Mouse (Mus musculus): ENCODE data around the gene Slc25a1. TPM values are rescaled to one million over a fixed set of nuclear protein-coding genes. Genes with fewer than 3 reads are reported as not detected.

The Slc25a1 gene
- polyA plus RNA-seq, 1 experiment from 2014 or later = 93.4 TPM

DNA sequence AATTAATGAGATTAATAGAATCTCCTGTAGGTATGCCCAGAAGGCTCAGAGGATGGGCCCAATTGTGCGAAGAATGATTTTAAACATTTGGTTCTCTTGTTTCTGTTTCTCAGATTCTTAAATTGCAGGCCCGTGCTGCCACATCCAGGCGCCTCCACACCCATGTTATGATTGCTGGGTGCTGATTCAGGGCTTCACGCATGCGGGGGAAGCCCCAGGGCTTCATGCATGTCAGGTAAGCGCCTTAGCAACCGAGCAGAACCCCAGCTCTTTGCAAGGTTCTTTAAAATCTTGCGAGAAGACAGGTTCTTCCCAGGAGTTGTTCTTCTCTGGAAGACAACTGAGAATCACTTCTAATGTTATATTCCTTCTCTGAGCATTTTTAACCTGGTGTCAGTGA lies 15.4 kb upstream of the Slc25a1 start:
- Histone ChIP-seq H3K9me3 (ENCODE audit: control insufficient read depth, low read depth, low read length) (no peaks in the 10 kb centered on the region), H3K4me2 (replicated peaks; ENCODE audit: low read depth, low read length) (no peak overlapping the region), H3K9ac (replicated peaks; ENCODE audit: low read depth, low read length) (no peak overlapping the region), H3K4me3 (ENCODE audit: low read depth, low read length) (no peak overlapping the region), H3K36me3 (ENCODE audit: control insufficient read depth, insufficient read depth, low read length) (no peaks in the 10 kb centered on the region), H3K27me3 (ENCODE audit: control insufficient read depth, insufficient read depth, low read length) (no peaks in the 10 kb centered on the region), H3K4me1 (ENCODE audit: control insufficient read depth, insufficient read depth, low read length) (no peaks in the 10 kb centered on the region), H3K27ac (ENCODE audit: low read length) (no peak overlapping the region)
- ATAC-seq (ENCODE audit: insufficient number of reproducible peaks, insufficient read depth, low FRiP score, low read depth) = no peak
- 55% methylated on average over 8 of the region's 8 CpGs for WGBS

DNA sequence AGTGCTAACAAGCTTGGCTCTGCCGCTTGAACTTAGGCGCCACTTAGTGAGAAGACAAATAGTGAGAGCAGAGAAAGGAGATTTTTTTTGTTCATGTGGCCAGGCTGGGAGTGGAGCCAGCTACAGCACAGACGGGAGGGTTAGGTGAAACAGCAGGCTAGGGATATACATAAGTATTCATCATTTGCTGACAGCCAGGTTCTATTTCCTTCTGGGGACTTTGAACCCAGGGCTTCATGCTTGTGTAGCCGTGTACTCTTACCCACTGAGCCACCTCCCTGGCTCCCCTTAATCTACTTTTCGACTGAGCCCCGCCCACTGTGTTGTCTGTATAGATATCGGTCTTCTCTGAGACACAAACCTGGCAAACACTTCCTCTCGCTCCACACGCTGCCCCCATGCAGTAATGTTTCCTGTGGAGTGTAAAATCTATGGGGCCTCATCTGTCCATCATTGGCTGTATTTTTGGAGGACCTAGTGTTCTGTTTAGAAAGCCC lies 11.3 kb upstream of the Slc25a1 start:
- Histone ChIP-seq H3K4me1 (ENCODE audit: control insufficient read depth, insufficient read depth, low read length) (no peaks in the 10 kb centered on the region), H3K27ac (ENCODE audit: low read length) (peak overlapping the region; percentile 29), H3K27me3 (ENCODE audit: control insufficient read depth, insufficient read depth, low read length) (no peaks in the 10 kb centered on the region), H3K9me3 (ENCODE audit: control insufficient read depth, low read depth, low read length) (no peaks in the 10 kb centered on the region), H3K4me3 (ENCODE audit: low read depth, low read length) (no peak overlapping the region), H3K36me3 (ENCODE audit: control insufficient read depth, insufficient read depth, low read length) (no peaks in the 10 kb centered on the region), H3K4me2 (replicated peaks; ENCODE audit: low read depth, low read length) (no peak overlapping the region), H3K9ac (replicated peaks; ENCODE audit: low read depth, low read length) (no peak overlapping the region)
- ATAC-seq (ENCODE audit: insufficient number of reproducible peaks, insufficient read depth, low FRiP score, low read depth) = peak; percentile 59
- 31% methylated on average over 9 of the region's 9 CpGs for WGBS

DNA sequence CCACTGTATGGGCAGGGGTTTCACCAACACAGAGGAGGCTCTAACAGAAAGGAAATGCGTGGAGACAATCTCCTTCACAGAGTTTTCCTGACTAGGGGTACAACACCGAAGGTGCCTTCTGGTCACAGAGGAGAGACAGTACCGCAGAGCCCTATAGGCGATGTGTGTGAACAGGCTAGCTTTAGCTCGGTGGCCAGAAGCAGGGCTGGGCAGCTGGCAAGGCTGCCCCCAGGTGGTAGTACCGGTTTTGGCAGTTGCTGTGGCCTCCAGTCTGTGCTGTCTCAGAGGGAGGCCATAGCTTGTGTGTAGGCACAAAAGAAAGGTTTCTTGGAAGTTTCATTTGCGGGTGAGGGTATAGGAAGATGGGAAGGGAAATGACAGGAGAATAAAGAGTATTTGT lies 10.8 kb upstream of the Slc25a1 start:
- Histone ChIP-seq H3K4me2 (replicated peaks; ENCODE audit: low read depth, low read length) (no peak overlapping the region), H3K4me1 (ENCODE audit: control insufficient read depth, insufficient read depth, low read length) (no peaks in the 10 kb centered on the region), H3K9ac (replicated peaks; ENCODE audit: low read depth, low read length) (no peak overlapping the region), H3K27me3 (ENCODE audit: control insufficient read depth, insufficient read depth, low read length) (no peaks in the 10 kb centered on the region), H3K4me3 (ENCODE audit: low read depth, low read length) (no peak overlapping the region), H3K27ac (ENCODE audit: low read length) (peak overlapping the region; percentile 29), H3K9me3 (ENCODE audit: control insufficient read depth, low read depth, low read length) (no peaks in the 10 kb centered on the region), H3K36me3 (ENCODE audit: control insufficient read depth, insufficient read depth, low read length) (no peaks in the 10 kb centered on the region)
- 13% methylated on average over 7 of the region's 7 CpGs for WGBS
- ATAC-seq (ENCODE audit: insufficient number of reproducible peaks, insufficient read depth, low FRiP score, low read depth) = peak; percentile 91

DNA sequence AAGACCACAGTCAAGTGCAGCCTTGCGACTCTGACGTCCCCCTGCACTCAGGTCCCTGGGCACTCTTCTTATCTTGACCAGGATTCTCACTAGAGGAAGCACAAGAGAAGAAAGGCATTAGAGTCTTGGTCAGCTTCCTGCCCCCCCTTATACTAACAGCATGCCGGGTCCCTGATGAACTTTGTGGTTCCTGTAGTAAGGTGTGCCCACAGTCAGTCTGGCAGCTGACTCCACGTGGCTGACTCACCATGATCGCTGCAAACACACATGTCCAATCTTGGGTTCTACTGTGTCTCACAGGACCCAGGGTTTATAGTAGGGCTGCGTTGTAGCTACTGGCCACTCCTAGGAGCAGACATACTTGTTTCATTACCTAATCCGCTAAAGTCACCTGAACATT lies 10.2 kb upstream of the Slc25a1 start:
- H3K27ac ChIP-seq (ENCODE audit: low read length) = no peak overlapping the region
- H3K9ac ChIP-seq (replicated peaks; ENCODE audit: low read depth, low read length) = no peak overlapping the region
- H3K4me3 ChIP-seq (ENCODE audit: low read depth, low read length) = no peak overlapping the region
- H3K9me3 ChIP-seq (ENCODE audit: control insufficient read depth, low read depth, low read length) = no peaks in the 10 kb centered on the region
- H3K27me3 ChIP-seq (ENCODE audit: control insufficient read depth, insufficient read depth, low read length) = no peaks in the 10 kb centered on the region
- H3K4me2 ChIP-seq (replicated peaks; ENCODE audit: low read depth, low read length) = no peak overlapping the region
- no peaks in the 10 kb centered on the region for H3K36me3 ChIP-seq (ENCODE audit: control insufficient read depth, insufficient read depth, low read length)
- 70% methylated on average over 7 of the region's 7 CpGs for WGBS
- ATAC-seq (ENCODE audit: insufficient number of reproducible peaks, insufficient read depth, low FRiP score, low read depth) = no peak
- no peaks in the 10 kb centered on the region for H3K4me1 ChIP-seq (ENCODE audit: control insufficient read depth, insufficient read depth, low read length)

DNA sequence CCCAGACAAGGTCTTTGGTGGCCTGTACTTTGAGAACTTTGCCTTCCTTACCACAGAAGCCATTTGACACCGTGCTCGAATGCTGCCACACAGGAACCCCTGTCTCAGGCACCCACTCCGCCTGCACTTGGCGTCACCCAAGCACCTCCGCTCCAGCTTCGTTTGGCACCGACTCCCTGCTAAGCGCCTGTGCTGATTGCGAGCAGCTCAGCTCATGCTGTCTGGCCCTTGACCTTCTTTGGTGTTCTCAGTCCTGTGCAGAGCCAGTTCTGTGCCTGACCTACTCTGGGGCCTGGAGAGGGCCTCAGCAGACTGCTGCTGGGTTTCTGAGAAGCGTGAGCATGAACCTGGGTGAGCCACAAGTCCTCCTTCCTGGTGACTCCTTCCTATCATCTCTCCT lies 8.8 kb upstream of the Slc25a1 start:
- no peak for ATAC-seq (ENCODE audit: insufficient number of reproducible peaks, insufficient read depth, low FRiP score, low read depth)
- Histone ChIP-seq H3K9ac (replicated peaks; ENCODE audit: low read depth, low read length) (no peak overlapping the region), H3K9me3 (ENCODE audit: control insufficient read depth, low read depth, low read length) (no peaks in the 10 kb centered on the region), H3K4me1 (ENCODE audit: control insufficient read depth, insufficient read depth, low read length) (no peaks in the 10 kb centered on the region), H3K36me3 (ENCODE audit: control insufficient read depth, insufficient read depth, low read length) (no peaks in the 10 kb centered on the region), H3K27me3 (ENCODE audit: control insufficient read depth, insufficient read depth, low read length) (no peaks in the 10 kb centered on the region), H3K27ac (ENCODE audit: low read length) (no peak overlapping the region), H3K4me3 (ENCODE audit: low read depth, low read length) (no peak overlapping the region), H3K4me2 (replicated peaks; ENCODE audit: low read depth, low read length) (no peak overlapping the region)
- 80% methylated on average over 10 of the region's 10 CpGs for WGBS

DNA sequence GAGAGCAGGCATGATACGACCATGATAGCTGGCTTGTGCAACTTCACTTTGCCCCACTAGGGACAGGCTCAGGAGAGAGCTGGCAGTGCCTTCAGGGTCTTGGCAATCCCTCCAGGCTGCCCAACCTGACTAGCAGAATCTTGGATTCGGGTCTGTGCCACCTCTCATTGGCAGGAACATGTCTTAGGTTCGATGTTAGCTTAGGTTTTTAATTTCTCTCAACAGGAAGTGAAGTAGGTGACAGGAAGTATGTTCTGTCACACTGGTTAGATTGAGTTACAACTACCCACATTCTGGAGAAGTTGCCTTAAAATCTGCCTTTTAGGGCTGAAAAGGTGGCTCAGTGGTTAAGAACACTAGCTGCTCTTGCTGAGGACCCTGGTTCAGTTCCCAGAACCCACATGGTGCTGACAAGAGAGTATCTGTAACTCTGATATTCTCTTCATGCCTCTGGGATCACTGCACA lies 6.5 kb upstream of the Slc25a1 start:
- WGBS = 63% methylated on average over 3 of the region's 3 CpGs
- Histone ChIP-seq H3K9ac (replicated peaks; ENCODE audit: low read depth, low read length) (no peak overlapping the region), H3K4me2 (replicated peaks; ENCODE audit: low read depth, low read length) (no peak overlapping the region), H3K27ac (ENCODE audit: low read length) (no peak overlapping the region), H3K4me1 (ENCODE audit: control insufficient read depth, insufficient read depth, low read length) (no peaks in the 10 kb centered on the region), H3K4me3 (ENCODE audit: low read depth, low read length) (no peak overlapping the region), H3K27me3 (ENCODE audit: control insufficient read depth, insufficient read depth, low read length) (no peaks in the 10 kb centered on the region), H3K36me3 (ENCODE audit: control insufficient read depth, insufficient read depth, low read length) (no peaks in the 10 kb centered on the region), H3K9me3 (ENCODE audit: control insufficient read depth, low read depth, low read length) (no peaks in the 10 kb centered on the region)
- ATAC-seq (ENCODE audit: insufficient number of reproducible peaks, insufficient read depth, low FRiP score, low read depth) = no peak

DNA sequence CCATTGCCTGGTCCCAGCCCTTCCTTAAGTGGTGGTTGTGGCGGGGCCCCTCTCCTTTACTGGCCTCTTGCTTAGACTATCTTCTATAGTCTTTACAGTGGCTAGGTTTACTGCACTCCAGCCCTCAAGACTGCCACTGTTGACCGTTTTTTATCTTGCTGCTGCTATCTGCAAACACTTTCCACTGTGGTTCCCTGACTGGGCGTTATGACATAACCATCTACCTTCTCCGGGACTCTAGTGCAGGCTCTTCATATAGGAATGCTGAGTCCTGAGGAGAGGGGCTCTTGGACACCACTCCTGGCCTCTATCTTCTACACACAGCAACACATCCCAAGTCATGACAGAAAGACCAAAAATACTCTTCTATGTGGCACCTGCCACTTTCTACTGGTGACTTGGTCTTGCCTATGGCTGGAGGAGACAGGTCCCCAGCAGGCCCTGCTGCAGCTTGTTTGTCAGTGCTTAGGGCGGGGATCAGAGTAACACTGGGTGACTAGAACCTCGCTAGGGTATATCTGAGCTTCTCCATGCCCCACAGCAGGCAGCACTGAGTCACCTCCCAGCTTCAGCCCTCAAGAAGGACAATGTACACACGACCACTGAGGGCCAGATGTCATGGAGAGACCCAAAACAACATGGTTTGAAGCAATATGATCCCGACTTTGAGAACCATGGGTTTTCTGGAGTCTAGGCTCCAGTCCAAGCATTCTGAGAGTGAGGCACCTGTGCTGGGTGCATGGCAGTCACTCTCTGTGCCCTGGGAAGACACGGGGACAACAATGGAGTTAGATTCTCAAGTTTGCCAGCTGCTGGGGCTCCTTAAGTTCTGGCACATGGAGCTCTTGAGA lies 5.8 kb upstream of the Slc25a1 start:
- no peaks in the 10 kb centered on the region for H3K4me1 ChIP-seq (ENCODE audit: control insufficient read depth, insufficient read depth, low read length)
- no peak overlapping the region for H3K27ac ChIP-seq (ENCODE audit: low read length)
- ATAC-seq (ENCODE audit: insufficient number of reproducible peaks, insufficient read depth, low FRiP score, low read depth) = no peak
- no peaks in the 10 kb centered on the region for H3K9me3 ChIP-seq (ENCODE audit: control insufficient read depth, low read depth, low read length)
- no peaks in the 10 kb centered on the region for H3K27me3 ChIP-seq (ENCODE audit: control insufficient read depth, insufficient read depth, low read length)
- H3K9ac ChIP-seq (replicated peaks; ENCODE audit: low read depth, low read length) = no peak overlapping the region
- no peaks in the 10 kb centered on the region for H3K36me3 ChIP-seq (ENCODE audit: control insufficient read depth, insufficient read depth, low read length)
- no peak overlapping the region for H3K4me3 ChIP-seq (ENCODE audit: low read depth, low read length)
- H3K4me2 ChIP-seq (replicated peaks; ENCODE audit: low read depth, low read length) = no peak overlapping the region
- WGBS = 66% methylated on average over 9 of the region's 9 CpGs

DNA sequence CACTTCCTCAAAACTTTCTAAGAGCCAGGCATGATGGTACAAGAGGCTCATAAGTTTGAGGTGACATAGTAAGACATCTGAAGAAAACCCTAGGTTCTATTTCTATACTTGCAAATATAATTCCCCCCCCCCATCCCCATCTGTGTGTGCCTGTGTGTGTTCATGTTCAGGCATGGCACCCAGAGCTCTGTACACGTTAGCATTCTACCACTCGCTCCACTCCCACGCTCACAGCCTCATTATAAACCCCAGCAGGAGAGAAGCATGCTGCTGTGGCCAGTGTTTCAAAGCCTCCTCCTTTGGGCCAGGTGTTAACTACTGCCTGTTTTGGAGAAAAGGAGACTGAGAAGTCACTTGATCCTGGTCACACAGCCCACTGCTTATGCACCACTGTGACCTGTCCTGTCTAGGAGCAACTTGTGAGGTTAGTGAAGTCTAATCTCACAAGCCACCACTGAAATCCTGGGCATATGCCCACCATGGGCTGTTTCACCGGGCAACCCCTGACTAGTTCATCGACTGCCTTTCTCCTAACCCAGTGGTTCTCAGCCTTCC lies 4.0 kb upstream of the Slc25a1 start:
- Histone ChIP-seq H3K4me3 (ENCODE audit: low read depth, low read length) (no peak overlapping the region), H3K27ac (ENCODE audit: low read length) (no peak overlapping the region), H3K36me3 (ENCODE audit: control insufficient read depth, insufficient read depth, low read length) (no peaks in the 10 kb centered on the region), H3K27me3 (ENCODE audit: control insufficient read depth, insufficient read depth, low read length) (no peaks in the 10 kb centered on the region), H3K9ac (replicated peaks; ENCODE audit: low read depth, low read length) (no peak overlapping the region), H3K9me3 (ENCODE audit: control insufficient read depth, low read depth, low read length) (no peaks in the 10 kb centered on the region), H3K4me1 (ENCODE audit: control insufficient read depth, insufficient read depth, low read length) (no peaks in the 10 kb centered on the region), H3K4me2 (replicated peaks; ENCODE audit: low read depth, low read length) (no peak overlapping the region)
- ATAC-seq (ENCODE audit: insufficient number of reproducible peaks, insufficient read depth, low FRiP score, low read depth) = no peak
- 76% methylated on average over 5 of the region's 5 CpGs for WGBS
